Mouse (Mus musculus) frontal cortex, postnatal 14 days (tissue): ENCODE measurements at regions not wholly inside any gene's neighbourhood (a gene's known extent, or its start where the extent isn't known, plus 50 kb on each side); places are given as distances from the start of the nearest gene placed in this dataset.

ENCODE experiments used
- DNase-seq, 2 experiments: peaks; one replicate each; pipeline ENCODE4 v3.0.0; 2022; ENCODE audit warnings: low spot score in 2 of 2

DNA sequence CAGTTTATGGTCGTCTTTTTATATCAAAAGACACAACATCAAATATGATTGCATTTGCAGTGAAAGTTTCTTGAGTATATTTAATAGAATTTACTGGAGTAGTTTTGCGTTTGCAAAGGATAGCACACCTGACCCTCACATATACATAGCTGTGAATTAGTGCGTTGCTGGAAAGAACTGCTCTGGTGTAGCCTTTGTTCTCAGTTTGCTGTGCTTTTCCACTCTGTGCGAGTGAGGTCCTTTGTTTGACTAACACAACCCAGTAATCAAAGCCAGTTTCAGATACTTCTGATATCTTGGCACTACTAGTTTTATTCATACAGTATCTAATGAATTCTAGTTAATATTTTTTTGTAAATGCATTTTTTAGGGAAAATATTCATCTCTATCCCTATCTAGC, 84.7 kb downstream of the Trim52 start:
- no peak for DNase-seq

DNA sequence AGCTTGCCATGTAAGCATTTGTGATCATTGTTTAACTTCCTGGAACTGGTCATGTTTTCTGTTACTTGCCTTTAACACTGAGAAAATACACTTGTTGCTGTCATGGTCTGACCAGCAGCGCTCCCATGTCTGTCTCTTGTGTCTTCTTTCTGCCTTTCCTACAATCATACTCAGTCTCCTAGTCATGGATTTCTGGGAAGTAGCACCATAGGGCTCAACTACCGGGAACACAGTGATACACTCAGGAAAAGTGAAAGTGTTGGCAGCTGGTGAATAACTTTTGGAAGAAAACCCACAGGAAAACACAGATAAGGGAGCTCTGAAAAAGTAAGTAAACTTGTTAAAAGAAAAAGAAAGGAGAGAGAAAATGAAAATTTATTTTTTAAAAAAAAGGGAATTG, 87.6 kb downstream of the Trim52 start:
- DNase-seq = no peak

DNA sequence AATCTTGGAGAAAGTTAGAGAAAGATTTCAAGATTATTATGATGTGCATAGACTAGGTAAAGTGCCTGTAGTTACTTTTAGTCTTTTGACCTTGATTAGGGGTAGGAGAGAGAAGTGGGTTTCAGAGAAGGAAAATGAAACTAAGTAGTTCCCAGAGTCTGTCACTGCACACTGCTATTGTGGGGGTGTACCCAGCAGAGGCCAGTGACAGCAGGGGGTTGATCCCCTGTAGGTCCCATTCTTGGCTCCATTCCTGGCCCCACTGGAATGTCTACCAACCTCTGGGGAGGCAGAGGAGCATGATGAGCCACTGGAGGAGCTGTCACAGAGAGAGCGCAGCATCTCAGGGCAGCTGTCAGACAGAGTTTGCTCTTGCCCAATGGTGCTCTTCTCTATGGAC, 88.1 kb downstream of the Trim52 start:
- no peak for DNase-seq

DNA sequence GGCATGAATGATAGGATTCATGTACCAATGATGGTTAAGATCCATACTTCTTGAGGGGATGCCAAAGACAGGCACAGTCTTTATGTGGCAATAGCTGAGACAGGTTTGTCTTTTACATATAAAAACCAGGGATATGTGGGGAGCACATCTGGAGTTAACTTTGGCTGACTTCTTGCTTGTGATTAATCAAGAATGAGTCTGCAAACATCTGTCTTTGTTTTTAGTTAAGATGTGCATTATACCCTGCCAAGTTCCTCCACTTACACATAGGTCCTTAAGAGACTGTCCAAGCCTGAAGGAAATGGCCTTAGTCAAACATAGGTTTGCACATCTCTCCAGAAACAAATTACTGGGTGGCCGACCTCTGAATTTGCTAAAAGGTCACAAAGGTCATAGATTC, 91.8 kb downstream of the Trim52 start:
- no peak for DNase-seq

DNA sequence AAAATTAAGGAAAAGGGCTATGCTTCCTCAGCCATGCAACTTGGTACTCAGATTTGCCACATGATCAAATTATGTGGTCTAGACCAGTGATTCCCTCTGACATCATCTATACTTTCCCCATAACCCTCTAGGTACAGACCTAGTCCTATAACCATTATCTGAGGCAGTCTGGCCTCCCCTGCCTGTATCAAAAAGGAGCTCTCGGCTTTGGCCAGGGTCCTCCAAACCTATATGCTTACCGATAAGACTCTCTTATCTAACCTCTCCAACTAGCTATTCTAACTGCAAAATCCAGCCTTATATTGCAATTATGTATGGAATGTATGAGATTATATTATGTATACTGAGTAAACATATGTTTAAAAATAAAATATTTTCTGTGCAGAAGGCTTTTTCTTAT, 93.1 kb downstream of the Trim52 start:
- DNase-seq = no peak

DNA sequence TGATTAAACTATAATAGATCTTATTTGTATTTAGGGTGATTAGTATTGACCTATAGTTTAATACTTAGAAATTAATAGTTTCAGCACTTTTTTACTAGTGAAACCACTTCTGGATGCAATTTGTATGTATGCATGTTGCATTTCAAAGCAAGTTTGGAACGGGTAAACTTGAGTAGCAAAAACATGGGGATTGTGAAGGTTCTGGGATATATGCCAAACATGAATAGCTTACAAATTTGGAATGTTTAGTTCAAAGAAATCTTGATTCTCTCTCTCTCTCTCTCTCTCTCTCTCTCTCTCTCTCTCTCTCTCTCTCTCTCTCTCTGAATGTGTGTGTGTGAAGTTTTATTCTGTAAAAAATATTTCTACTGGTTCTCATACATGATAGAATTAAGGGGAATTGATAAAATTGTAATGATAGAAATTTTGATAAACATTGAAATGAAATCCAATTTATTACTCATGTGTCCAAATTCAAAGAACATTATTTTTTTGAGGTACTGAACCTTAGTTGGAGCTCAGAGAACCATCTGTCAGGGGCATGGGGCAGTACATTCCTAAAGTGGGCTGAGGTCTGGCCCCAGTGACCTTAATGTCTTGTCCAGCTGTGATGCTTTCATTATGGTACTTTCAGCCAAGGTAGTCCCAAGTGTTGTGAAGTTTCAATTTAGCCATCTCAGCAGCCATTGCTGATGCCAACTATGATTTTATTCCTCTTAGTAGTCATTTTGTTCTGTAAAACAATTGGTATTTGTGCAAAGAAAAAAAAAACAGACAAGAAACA, 93.7 kb downstream of the Trim52 start:
- no peak for DNase-seq

DNA sequence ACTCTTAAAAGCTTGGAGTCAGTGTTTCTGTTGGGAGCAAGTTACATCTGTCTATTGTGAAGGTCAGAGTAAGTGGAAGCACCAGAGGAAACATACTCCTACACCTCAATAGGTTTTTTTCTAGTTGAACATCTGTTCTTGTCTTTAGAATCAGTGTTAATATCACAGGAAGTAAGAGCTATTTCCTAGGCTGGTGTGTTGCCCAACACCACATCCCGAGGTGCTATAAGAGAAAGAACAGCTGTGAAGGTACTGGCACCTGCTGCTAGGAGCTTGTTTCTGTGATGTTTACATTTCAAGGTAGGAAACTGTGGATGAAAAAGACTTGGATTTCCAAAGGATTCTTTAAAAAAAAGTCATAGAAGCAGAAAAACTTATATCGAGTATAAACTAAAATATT, 105.1 kb downstream of the Trim52 start:
- no peak for DNase-seq

DNA sequence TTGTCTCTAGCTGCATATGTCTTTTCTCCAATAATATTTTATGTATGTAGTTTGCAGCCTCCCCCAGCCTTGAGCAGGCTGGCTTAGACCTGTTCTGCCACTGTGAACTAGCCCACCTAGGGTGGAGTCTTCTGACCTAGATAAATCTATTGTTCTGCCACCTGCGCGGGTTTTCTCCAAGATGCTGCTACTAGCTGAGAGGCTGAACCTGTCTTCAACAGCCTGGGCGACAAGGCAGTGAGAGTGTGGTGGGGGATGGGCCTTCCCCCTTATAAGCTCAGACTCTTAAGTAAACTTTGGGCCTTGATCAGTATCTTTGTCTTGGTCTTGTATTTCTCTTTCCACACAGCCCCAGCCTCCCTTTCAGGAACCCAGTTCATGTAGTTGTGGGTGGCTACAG, 111.7 kb downstream of the Trim52 start:
- no peak for DNase-seq

DNA sequence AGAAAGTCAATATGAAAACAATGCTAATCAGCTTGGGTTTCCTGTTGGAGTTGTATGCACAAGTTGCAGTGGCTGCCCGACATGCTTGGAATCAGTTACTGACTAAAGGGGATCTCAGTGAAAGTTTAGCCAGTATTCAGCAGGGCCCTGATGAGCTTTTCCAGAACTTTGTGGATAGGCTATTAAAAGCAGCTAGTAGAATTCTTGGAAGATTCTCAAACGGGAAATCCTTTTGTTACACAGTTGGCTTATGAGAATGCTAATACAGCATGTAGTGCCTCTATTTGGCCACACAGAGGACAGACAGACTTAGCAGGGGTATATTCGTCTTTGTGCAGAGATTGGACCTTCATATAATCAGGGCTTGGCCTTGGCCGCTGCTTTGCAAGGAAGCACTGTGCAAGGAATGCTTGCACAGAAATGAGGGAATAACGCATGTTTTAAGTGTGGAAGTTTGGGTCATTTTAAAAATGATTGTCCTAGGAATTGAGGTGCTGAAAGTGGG, 113.3 kb downstream of the Trim52 start:
- no peak for DNase-seq

DNA sequence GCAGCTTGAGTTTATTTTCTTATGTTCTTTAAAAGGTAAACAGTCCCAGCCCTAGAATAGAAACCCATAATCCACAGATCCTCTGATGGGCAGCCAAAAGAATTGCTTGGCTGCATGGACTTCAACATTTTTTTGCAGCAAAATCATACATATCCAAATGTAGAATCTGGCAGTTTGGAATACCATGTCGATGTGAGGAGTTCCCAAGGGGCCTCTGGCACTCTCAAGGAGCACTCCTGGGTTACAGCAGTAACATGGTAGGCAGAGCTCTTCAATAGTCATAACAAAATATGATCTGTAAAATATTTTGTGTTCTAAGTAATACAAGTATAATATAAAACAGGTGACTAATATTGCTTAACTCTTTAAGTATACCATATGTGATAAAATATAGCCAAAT, 119.4 kb downstream of the Trim52 start:
- no peak for DNase-seq

DNA sequence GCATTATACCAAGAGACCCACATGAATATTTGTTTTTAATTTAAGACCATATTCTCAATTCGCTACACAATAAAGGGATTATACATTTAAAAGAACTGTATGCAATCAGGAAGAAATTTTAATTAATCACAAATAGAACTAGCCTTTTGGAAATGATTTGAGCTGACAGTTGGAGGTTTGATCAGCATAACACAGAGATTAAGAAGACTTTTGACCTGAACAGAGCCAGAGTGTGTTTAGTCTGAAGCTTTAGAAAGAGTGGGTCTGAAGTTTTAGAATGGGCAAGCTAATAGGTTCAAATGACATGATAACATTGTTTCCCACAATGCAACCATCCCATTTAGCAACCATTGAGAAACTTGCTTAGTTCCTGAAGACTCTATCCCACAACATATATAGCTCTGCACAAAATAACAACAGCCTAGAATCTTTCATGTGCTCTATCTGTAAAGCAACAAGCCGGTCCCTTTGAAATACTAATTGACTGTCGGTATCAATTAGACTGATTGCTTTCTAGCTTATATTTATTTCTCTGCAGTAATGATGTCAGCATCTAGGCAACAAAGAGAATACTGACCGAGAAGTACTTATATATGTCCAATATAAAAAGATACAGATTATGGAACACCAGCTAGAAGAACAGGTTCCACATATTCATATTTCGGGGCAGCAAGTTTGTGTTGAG, 135.9 kb downstream of the Trim52 start:
- no peak for DNase-seq

DNA sequence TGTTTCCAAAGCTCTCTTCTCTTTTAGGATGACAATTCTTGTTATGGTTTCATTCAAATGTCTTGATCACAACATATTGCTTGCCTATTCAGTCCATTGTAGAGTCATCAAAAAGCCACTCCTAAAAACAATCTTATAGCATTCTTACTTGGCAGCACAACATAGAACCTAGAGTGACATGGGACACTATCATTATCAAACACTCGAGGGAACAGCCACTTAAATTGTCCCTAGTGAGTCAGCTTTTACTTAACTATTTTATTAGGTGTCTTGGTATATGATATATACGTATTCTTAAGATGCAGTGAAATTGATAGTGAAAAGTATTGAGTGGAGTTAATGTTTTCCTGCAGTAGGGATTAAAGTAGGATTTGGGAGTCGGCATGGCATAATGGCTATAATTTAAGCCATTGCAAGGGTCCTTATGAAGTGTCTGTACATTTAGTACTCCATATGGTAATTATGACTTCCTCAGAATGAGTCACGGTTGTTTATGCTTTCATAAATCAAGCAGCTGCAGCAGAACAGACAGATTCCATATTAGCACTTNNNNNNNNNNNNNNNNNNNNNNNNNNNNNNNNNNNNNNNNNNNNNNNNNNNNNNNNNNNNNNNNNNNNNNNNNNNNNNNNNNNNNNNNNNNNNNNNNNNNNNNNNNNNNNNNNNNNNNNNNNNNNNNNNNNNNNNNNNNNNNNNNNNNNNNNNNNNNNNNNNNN, 153.6 kb downstream of the Trim52 start:
- DNase-seq = no peak

DNA sequence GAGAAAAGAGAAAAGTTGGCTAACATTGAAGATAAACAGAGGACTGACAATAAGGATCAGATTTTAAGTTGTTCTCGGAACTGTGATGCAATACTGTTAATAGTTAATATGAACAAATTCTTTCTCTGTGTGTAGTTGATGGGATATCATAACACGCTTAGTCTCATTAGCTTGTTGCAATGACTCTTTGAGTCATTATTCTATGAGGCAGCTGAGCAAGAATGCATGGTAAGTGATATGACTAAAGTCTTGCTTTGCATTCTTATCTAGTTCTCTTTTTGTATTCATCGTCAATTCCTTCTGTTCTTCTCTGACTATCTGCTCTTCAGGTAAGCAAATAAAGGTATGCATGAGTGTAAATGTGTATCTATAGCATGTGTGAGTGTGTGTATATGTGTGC, 159.3 kb downstream of the Trim52 start:
- no peak for DNase-seq

DNA sequence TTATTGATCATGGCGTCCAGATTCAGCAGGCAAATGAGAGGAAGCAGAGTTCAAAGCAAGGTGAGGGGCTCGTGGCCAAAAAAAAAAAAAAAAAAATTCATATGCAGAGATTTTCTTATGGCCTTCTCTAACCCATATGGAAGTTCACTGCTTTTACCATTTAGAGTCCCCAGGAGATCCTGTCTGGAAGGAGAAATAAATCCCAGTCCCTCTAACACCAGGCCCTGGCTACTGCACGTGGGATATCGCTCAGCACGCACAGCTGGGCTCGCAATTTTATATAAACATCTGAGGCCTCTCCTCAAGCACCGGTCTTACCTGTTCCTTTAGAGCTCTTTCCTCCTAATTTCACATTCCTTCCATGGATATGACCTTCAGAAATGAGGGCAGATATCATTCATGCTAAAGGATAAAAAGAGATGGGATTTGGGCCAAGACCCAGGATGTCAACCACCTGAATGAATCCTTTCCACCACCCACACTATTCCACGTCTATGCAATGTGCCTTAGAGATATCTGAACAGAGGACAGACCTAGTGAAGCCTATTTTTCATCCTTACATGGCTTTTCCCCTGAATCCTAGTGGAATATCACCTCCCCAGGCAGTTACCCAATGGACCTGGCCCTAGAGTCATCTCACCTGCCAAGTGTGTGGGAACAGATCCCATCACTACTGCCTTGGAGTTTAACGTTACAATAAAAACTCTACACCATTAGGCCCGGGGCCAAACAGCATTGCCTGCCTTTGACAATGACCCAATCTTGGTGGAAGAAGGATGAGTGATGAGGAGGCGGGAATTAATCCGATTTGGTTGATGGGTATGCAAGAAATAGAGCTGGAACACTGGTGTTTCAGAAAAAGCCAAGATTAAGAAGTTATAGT, 161.9 kb downstream of the Trim52 start:
- no peak for DNase-seq

DNA sequence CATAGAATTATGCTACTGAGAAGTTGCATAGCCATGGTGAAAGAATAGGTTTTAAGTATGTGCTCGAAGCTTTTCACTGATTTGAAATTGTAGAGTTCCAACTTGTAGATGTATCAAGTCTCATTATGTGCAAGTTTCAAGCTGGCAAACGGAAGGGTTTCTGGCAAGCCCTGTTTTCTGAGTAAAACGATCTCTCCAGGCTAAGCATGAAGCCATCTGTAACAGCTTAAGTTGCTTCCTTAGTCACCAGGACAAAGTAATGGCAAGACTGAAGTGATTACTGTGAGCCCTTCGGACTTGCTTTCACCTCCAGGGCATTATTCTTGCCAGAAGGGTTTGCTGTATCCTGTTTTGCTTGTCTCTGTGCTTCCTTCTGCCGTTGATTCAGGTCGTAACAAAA, 163.7 kb downstream of the Trim52 start:
- DNase-seq = no peak

DNA sequence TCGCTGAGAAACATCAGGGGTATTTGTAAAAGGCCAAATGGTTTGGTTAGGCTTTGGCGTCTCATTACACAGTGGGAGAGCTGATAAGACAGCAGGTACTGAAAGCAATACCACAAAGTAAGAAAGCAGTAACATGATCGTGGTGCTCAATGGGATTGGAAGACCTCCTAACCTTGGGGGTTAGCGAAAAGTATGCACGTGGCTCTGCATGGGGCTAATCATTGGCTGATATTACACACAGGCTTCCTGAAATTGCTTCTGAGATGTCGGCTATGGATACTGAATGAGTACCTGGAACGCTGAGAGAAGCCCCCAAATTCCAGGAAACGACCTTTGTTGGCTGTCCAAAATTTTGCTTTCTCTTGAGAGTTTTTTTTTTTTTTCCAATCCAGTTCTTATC, 207.6 kb downstream of the Trim52 start:
- DNase-seq = no peak

DNA sequence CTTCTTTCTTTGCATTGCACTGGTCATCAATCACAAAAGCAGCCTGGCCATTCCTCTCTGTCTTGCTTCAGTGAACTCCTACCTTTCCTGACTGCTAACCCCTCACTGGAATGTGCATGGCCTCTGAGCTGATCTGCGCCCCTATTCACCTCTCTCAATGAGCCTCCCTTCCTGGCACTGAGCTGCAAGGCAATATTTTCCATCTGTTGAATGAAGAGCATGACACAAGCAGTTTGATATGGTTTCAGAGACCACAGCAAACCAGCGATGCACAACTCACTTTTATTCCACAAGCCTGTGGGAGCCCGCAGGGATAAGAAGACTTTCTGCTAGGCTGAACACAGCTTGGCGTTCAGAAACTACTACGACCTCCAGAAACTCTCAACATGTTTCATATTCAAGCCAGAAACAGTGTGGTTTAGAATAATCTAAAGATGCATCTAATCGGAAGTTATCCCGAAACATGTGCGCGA, 208.1 kb downstream of the Trim52 start:
- DNase-seq = no peak

DNA sequence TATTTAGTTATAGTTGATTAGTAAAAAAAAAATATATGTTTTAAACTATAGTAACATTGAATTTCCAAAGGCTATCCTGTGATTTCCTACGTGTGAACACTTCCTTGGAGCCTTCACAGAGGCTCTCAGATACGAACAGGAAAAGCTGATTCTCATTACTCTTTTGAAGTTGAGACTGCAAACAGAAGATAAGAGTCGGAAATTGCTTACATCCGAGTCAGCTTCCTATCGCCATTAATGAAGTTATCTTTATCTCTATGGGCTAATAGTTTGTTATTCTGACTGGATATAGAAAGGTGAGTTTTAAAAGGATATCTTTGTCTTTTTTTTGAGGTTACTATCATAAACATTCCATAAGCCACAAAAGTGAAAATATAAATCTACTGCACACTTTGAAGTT, 212.8 kb downstream of the Trim52 start:
- DNase-seq = no peak

DNA sequence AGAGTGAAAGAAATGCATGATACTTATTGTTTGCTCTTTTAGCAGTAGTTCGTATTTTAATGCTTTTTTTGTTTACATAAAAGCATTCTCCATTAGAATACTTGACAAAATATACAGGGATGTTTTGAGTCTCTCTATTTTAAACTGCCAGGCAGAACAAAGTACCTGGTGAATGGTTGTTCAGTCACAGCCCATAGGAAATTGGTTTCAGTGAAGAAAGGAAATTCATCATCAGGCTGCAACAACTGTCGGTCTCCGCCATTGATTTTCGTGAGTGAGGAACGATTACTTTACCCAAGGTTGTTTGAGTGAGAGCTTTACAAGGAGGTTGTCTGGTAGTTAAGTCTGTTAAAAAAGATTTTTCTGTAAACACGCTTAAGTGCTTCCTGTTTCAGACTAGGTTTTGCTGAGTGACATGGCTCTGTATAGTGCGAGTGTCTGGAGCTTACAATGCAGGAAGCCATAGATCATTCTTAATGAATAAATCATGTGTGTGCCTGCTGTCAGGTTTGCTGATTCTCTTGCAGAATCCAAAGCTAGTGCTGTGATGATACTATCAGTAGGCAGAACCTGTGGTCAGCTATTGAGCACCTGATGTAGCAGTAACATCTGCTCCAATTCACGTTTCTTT, 221.8 kb downstream of the Trim52 start:
- DNase-seq = no peak

DNA sequence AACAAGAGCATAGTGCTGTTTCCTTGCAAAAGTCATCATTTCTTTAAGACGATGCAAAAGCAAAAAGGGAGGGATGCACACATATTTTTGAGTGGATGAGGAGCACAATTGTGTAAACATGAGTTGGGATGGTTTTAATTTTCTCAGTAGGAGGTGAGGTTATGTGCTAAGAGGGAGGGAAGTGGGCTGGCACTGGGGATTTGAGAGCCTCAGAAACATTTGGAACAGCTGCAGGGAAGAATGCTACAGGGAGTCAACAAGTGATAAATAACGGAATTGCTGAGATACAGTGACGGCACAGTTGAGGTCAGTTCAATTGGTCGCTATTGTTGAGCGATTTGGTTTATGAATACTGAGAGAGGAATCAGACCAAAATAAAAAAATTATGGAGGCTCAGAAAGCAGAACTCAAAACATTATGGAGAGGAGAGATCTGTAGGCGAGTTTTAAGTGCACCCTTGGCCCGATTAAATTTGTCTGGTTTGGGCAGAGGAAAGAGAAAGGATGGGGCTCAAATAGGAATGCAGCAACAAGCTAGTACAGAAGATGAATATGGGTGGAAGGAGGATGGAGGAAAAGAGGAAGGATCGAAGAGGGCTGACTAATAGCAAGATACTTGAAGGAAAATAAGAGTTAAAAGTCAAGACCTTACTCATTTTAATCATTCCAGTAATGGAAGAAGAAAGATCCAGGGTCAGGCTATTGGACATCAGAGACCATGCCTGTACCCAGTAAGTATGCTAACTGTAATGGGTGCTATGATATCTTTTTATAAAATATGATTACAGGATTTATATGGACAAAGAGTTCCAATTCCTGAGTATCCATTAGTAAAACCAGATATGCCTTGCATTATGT, 259.0 kb downstream of the Trim52 start:
- no peak for DNase-seq
